Mouse (Mus musculus): ENCODE measurements at regions not wholly inside any gene's neighbourhood (a gene's known extent, or its start where the extent isn't known, plus 50 kb on each side); places are given as distances from the start of the nearest gene placed in this dataset.

DNA sequence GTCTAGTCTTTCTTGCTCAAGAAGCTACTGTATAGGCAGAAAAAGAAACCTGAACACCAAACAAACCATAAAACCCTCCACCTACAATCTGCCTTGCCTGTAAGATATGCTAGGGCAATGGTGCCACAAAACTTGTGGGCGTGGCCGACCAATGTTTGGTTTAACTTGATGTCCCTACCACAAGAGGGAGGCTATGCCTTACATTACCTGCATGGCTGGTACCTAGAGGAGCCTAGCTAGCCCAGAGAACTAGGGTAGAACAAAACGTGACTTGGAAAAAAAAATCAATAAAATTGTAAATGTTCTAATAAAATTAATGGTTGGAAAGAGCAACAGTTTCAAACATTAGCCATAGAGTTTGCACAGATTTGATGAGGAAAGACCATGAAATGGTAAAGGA lies 76.9 kb upstream of the Zwint start:
- no peak for ATAC-seq
- H3K4me2 ChIP-seq (replicated peaks; ENCODE audit: low read depth, low read length) = no peak overlapping the region
- WGBS = 86% methylated on average over 3 of the region's 3 CpGs
- H3K9ac ChIP-seq (replicated peaks; ENCODE audit: low read depth) = no peak overlapping the region
- H3K36me3 ChIP-seq (ENCODE audit: insufficient read depth, low read length) = no peaks in the 10 kb centered on the region
- H3K27ac ChIP-seq (ENCODE audit: low read length) = no peak overlapping the region
- H3K9me3 ChIP-seq (ENCODE audit: low read length) = no peaks in the 10 kb centered on the region
- TF ChIP-seq EP300 (IDR thresholded peaks at IDR 0.05) (no peak), CTCF (IDR thresholded peaks at IDR 0.05) (no peak)
- H3K4me1 ChIP-seq (ENCODE audit: insufficient read depth, low read depth, low read length) = no peaks in the 10 kb centered on the region
- H3K4me3 ChIP-seq (ENCODE audit: low read depth, low read length) = no peak overlapping the region
- no peaks in the 10 kb centered on the region for H3K27me3 ChIP-seq (replicated peaks; ENCODE audit: insufficient read depth, low read length)
- no peak for DNase-seq (ENCODE audit: low spot score)

DNA sequence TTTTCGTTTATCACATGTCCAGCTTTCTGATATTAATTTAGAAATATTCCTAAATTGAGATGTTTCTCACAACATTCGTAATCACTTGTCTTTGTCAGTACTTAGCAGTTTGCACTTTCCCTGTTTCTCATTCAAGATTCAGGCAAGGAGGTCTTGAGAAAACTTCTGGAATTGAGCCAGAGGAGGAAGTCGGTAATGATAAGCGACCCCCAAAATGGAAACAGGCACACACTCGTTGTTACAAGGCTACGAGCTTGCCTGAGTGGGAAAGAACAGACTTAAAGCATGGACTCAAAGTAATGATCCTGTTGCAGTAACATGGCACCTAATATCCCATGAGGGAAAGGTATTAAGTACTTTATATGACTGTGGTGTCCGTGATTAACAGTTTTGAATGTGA lies 76.1 kb upstream of the Zwint start:
- Histone ChIP-seq H3K4me2 (replicated peaks; ENCODE audit: low read depth, low read length) (no peak overlapping the region), H3K9ac (replicated peaks; ENCODE audit: low read depth) (no peak overlapping the region), H3K4me3 (ENCODE audit: low read depth, low read length) (no peak overlapping the region), H3K9me3 (ENCODE audit: low read length) (no peaks in the 10 kb centered on the region), H3K27me3 (replicated peaks; ENCODE audit: insufficient read depth, low read length) (no peaks in the 10 kb centered on the region), H3K27ac (ENCODE audit: low read length) (no peak overlapping the region), H3K36me3 (ENCODE audit: insufficient read depth, low read length) (no peaks in the 10 kb centered on the region), H3K4me1 (ENCODE audit: insufficient read depth, low read depth, low read length) (no peaks in the 10 kb centered on the region)
- DNase-seq (ENCODE audit: low spot score) (no peak), ATAC-seq (no peak)
- no peak for TF ChIP-seq EP300 (IDR thresholded peaks at IDR 0.05)
- TF ChIP-seq CTCF (IDR thresholded peaks at IDR 0.05) = no peak
- WGBS = 33% methylated on average over 7 of the region's 7 CpGs

DNA sequence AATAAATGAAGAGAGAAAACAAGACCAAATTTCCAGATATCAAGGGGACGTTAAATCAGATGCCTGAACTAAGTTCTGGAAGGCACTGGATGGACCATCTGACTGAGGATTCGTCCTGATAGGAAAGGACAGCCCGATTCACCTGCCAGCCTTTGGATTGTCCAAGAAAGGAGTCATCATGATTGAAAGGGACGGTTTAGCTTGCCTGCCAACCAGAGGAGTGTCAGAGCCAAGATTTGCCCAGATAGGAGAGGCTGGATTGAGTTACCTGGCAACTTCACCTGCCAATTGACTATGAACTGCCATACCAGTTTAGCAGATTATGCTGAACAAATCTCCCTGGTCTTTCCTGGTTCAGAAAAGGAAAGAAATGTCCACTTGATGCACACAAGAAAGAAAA lies 73.3 kb upstream of the Zwint start:
- Histone ChIP-seq H3K4me2 (replicated peaks; ENCODE audit: low read depth, low read length) (no peak overlapping the region), H3K9ac (replicated peaks; ENCODE audit: low read depth) (no peak overlapping the region), H3K27me3 (replicated peaks; ENCODE audit: insufficient read depth, low read length) (no peaks in the 10 kb centered on the region), H3K36me3 (ENCODE audit: insufficient read depth, low read length) (no peaks in the 10 kb centered on the region), H3K4me1 (ENCODE audit: insufficient read depth, low read depth, low read length) (no peaks in the 10 kb centered on the region), H3K27ac (ENCODE audit: low read length) (no peak overlapping the region), H3K4me3 (ENCODE audit: low read depth, low read length) (no peak overlapping the region), H3K9me3 (ENCODE audit: low read length) (no peaks in the 10 kb centered on the region)
- DNase-seq (ENCODE audit: low spot score) (no peak), ATAC-seq (no peak)
- TF ChIP-seq CTCF (IDR thresholded peaks at IDR 0.05) (no peak), EP300 (IDR thresholded peaks at IDR 0.05) (no peak)
- 68% methylated on average over 4 of the region's 4 CpGs for WGBS

DNA sequence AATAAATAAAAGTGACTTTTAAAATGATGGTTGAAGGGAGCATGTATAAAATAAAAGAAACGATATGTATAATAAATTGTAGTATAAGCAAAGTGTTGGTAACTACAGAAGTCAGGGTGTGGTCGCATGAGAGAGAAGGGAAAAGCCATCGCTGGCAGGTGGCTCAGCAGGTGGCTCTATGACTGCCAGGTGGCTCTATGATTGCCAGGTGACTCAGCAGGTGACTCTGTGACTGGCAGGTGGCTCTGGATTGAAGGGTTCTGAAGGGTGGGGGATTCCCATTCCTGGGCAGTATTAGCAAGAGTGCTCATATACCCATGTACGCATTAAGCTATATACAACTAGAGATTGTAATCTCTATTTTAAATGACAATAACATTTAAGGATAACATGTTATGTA lies 66.1 kb upstream of the Zwint start:
- Histone ChIP-seq H3K27me3 (replicated peaks; ENCODE audit: insufficient read depth, low read length) (no peaks in the 10 kb centered on the region), H3K4me2 (replicated peaks; ENCODE audit: low read depth, low read length) (no peak overlapping the region), H3K27ac (ENCODE audit: low read length) (no peak overlapping the region), H3K9ac (replicated peaks; ENCODE audit: low read depth) (no peak overlapping the region), H3K4me1 (ENCODE audit: insufficient read depth, low read depth, low read length) (no peaks in the 10 kb centered on the region), H3K9me3 (ENCODE audit: low read length) (no peaks in the 10 kb centered on the region), H3K4me3 (ENCODE audit: low read depth, low read length) (no peak overlapping the region), H3K36me3 (ENCODE audit: insufficient read depth, low read length) (no peaks in the 10 kb centered on the region)
- ATAC-seq = no peak
- DNase-seq (ENCODE audit: low spot score) = no peak
- TF ChIP-seq EP300 (IDR thresholded peaks at IDR 0.05) (no peak), CTCF (IDR thresholded peaks at IDR 0.05) (no peak)
- WGBS = 77% methylated on average over 4 of the region's 4 CpGs

DNA sequence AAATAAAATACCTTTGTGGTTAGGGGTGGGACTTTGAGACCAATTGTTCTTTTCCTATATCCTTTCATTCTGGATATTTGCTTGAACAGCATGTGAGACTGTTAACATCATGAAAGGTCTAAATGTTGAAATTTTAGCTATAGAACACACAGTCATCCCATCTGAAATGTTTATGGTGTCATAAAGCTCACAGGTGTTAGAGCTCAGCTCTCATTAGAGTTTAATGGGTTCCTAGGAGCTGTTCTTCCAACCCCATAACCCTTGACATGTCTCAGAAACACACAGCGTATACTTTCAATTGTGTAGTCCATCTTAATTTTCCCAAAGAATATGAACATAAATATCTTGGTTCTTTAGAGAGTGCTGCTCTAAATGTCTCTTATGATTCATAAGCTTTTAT lies 61.6 kb upstream of the Zwint start:
- WGBS = 88% methylated on average over 1 of the region's 1 CpGs
- Histone ChIP-seq H3K9ac (replicated peaks; ENCODE audit: low read depth) (no peak overlapping the region), H3K36me3 (ENCODE audit: insufficient read depth, low read length) (no peaks in the 10 kb centered on the region), H3K27ac (ENCODE audit: low read length) (no peak overlapping the region), H3K27me3 (replicated peaks; ENCODE audit: insufficient read depth, low read length) (no peaks in the 10 kb centered on the region), H3K4me1 (ENCODE audit: insufficient read depth, low read depth, low read length) (peaks cover 3% of the 10 kb centered on the region; the same call in 1 of the 2 replicates), H3K9me3 (ENCODE audit: low read length) (no peaks in the 10 kb centered on the region), H3K4me2 (replicated peaks; ENCODE audit: low read depth, low read length) (no peak overlapping the region), H3K4me3 (ENCODE audit: low read depth, low read length) (no peak overlapping the region)
- TF ChIP-seq CTCF (IDR thresholded peaks at IDR 0.05) (no peak), EP300 (IDR thresholded peaks at IDR 0.05) (no peak)
- ATAC-seq (no peak), DNase-seq (ENCODE audit: low spot score) (no peak)
